Mouse (Mus musculus) midbrain, embryonic 15.5 days (tissue): ENCODE data around the gene Gm43720. TPM values are rescaled to one million over a fixed set of nuclear protein-coding genes. Genes with fewer than 3 reads are reported as not detected.

Experiments
- ATAC-seq: fragments of 200-750 bp; cut with Nextera tagmentation; replicated peaks from 2 replicates; pipeline ENCODE4 v1.8.0; 2017; ENCODE audit warnings: moderate TSS enrichment
- H3K27ac ChIP-seq: fragments of 300-500 bp; sonication (generic); 2 replicates; pipeline ENCODE4 v1.5.1; 2015; ENCODE audit warnings: mild to moderate bottlenecking, inconsistent platforms
- H3K27me3 ChIP-seq: fragments of 300-500 bp; sonication (generic); replicated peaks from 2 replicates; pipeline ENCODE4 v1.6.1; 2015; ENCODE audit warnings: inconsistent platforms
- H3K36me3 ChIP-seq: fragments of 300-500 bp; sonication (generic); replicated peaks from 2 replicates; pipeline ENCODE4 v1.6.1; 2015; ENCODE audit warnings: inconsistent platforms
- H3K4me1 ChIP-seq: fragments of 300-500 bp; sonication (generic); 2 replicates; pipeline ENCODE4 v1.6.1; 2015; ENCODE audit warnings: inconsistent platforms
- H3K4me2 ChIP-seq: fragments of 300-500 bp; sonication (generic); 2 replicates; pipeline ENCODE4 v1.6.1; 2015; ENCODE audit warnings: inconsistent platforms, mild to moderate bottlenecking, moderate library complexity
- H3K4me3 ChIP-seq: fragments of 300-500 bp; sonication (generic); 2 replicates; pipeline ENCODE4 v1.5.1; 2015; ENCODE audit warnings: mild to moderate bottlenecking, inconsistent platforms
- H3K9ac ChIP-seq: fragments of 300-500 bp; sonication (generic); 2 replicates; pipeline ENCODE4 v1.6.1; 2015; ENCODE audit warnings: mild to moderate bottlenecking, inconsistent platforms
- H3K9me3 ChIP-seq: fragments of 300-500 bp; sonication (generic); 2 replicates; pipeline ENCODE4 v1.6.1; 2016; ENCODE audit warnings: inconsistent platforms
- WGBS: fragments of 180-500 bp; shearing (Covaris S2); methylation state at CpG from one replicate; pipeline ENCODE4 v1.1.7; 2015; ENCODE audit warnings: mixed read lengths; 5-methylcytosine and 5-hydroxymethylcytosine counted together
- polyA plus RNA-seq: library from polyadenylated mRNA; unstranded; fragments of >200 nt; fragmentation: Nextera tagmentation; extraction: Ambion mirVana; gene quantifications from 2 replicates; pipeline ENCODE4 v1.2.1, GENCODE M21; 2015

Gene Gm43720
- polyA plus RNA-seq, 1 experiment from 2014 or later = 0.04 TPM

DNA sequence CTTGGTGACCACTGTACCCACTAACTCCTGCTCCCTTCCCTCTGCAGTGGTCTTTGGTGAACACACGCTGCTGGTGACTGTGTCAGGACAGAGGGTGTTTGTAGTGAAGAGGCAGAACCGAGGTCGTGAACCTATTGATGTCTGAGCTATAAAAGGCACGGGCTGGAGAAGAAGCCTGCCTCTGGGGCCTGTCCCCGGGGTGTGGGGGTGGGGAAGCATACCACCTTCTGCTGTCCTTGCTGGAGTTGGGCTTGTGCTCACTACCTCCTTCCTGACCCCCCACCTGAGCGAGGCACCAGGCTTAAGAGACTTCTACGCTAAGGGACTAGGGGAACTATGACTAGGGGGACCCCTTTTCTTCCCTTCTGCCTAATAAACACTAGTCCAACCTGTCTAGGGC, 20.8 kb downstream of the Gm43720 start:
- no peak for ATAC-seq
- Histone ChIP-seq H3K36me3 (peaks cover 21% of the 10 kb centered on the region), H3K27ac (no peak overlapping the region), H3K27me3 (no peaks in the 10 kb centered on the region), H3K9ac (no peak overlapping the region), H3K4me1 (peaks cover 30% of the 10 kb centered on the region), H3K4me3 (no peak overlapping the region), H3K9me3 (no peaks in the 10 kb centered on the region), H3K4me2 (no peak overlapping the region)
- 81% methylated on average over 7 of the region's 7 CpGs for WGBS

DNA sequence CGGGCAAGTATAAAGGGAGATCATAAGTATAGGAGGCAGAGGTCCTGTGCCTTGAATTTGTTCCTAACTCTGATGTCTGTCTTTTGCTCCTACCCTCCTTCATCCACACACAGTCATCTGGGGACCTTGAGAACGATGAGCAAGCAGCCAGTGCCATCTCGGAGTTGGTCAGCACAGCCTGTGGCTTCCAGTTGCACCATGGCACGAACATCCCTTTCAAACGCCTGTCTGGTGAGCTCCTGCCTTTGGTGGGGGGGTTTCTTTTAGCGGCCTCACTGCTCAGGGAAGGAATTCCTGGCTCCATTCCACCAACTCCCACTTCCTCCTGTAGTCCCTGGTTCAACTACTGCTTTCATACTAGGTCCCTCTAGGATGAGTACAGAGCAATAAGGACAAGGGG, 21.2 kb downstream of the Gm43720 start:
- peaks cover 30% of the 10 kb centered on the region for H3K4me1 ChIP-seq
- no peak overlapping the region for H3K4me3 ChIP-seq
- H3K4me2 ChIP-seq = no peak overlapping the region
- H3K27me3 ChIP-seq = no peaks in the 10 kb centered on the region
- no peak overlapping the region for H3K27ac ChIP-seq
- 90% methylated on average over 6 of the region's 6 CpGs for WGBS
- no peaks in the 10 kb centered on the region for H3K9me3 ChIP-seq
- peaks cover 21% of the 10 kb centered on the region for H3K36me3 ChIP-seq
- no peak for ATAC-seq
- H3K9ac ChIP-seq = no peak overlapping the region

DNA sequence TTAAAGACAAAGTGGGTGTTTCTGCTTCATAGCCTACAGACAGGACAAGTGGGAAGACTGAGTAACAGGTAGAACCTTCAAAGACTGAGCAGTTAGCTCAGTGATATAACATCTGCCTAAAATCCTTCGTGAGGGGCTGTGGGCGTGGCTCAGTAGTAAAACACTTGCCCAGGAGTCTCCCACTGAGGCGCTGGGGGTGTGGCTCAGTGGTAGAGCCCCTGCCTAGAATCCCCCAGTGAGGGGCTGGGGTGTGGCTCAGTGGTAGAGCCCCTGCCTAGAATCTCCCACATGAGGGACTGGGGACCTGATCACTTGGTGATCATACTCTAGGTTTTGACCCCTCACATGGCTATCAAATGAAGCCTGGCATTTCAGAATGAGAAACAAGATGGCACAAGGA, 21.7 kb downstream of the Gm43720 start:
- 84% methylated on average over 3 of the region's 3 CpGs for WGBS
- no peak overlapping the region for H3K4me3 ChIP-seq
- ATAC-seq = no peak
- H3K9me3 ChIP-seq = no peaks in the 10 kb centered on the region
- H3K36me3 ChIP-seq = peaks cover 21% of the 10 kb centered on the region
- H3K27me3 ChIP-seq = no peaks in the 10 kb centered on the region
- H3K27ac ChIP-seq = no peak overlapping the region
- H3K9ac ChIP-seq = no peak overlapping the region
- no peak overlapping the region for H3K4me2 ChIP-seq
- peaks cover 29% of the 10 kb centered on the region for H3K4me1 ChIP-seq

DNA sequence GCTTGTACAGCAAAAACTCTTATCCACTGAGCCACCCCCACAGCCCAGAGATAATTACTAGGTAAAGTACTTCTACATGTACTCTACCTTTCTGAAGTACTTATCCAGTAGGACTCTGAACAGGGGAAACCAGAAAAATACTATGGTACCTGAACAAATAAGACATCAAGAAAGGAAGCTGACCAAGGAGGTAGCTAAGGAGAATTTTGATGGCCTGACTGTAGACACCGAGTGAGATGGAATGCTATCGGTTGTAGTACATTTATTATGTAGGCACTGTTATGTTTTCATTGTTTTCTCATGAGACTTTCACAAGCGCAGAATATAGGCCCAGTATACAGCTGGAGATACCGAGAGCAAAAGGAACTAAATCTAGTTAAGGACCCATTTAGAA, 22.2 kb downstream of the Gm43720 start:
- Histone ChIP-seq H3K27ac (no peak overlapping the region), H3K4me1 (peaks cover 24% of the 10 kb centered on the region), H3K36me3 (peaks cover 21% of the 10 kb centered on the region), H3K9me3 (no peaks in the 10 kb centered on the region), H3K4me3 (no peak overlapping the region), H3K27me3 (no peaks in the 10 kb centered on the region), H3K9ac (no peak overlapping the region), H3K4me2 (no peak overlapping the region)
- no peak for ATAC-seq
- WGBS = 93% methylated on average over 4 of the region's 4 CpGs

DNA sequence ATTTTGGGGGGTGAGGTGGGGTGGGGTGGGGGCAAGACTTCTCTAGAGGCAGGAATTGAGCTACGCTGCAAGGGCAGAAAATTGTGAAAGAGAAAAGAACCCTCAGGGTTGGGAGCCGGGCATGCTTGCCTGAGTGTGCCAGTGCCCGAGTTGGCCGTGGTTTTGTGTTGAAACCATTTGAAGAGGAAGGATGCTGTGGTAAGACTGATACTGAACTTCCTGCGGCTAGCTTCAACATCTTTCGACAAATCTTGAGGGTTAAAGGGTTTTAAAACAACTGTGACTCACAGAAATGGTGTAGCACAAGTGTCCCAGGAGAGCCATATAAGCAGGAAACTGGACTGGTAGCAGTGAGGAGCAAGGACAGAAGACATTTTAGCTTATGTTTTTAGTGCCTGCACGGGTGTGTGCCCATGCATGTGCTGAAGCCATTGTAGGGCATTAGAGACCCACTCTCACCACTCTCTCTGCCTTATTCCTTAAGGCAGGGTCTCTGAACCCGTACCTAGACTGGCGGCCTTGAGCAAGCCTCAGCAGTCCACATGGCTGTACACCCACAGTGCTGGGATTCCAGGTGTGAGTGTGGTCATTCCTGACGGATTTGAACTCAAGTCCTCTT, 22.7 kb downstream of the Gm43720 start:
- Histone ChIP-seq H3K4me2 (peak overlapping the region; percentile 84; the same call in 1 of the 2 replicates), H3K27ac (no peak overlapping the region), H3K27me3 (no peaks in the 10 kb centered on the region), H3K4me3 (no peak overlapping the region), H3K4me1 (peaks cover 19% of the 10 kb centered on the region), H3K9ac (no peak overlapping the region), H3K36me3 (peaks cover 21% of the 10 kb centered on the region), H3K9me3 (no peaks in the 10 kb centered on the region)
- 92% methylated on average over 10 of the region's 10 CpGs for WGBS
- no peak for ATAC-seq

DNA sequence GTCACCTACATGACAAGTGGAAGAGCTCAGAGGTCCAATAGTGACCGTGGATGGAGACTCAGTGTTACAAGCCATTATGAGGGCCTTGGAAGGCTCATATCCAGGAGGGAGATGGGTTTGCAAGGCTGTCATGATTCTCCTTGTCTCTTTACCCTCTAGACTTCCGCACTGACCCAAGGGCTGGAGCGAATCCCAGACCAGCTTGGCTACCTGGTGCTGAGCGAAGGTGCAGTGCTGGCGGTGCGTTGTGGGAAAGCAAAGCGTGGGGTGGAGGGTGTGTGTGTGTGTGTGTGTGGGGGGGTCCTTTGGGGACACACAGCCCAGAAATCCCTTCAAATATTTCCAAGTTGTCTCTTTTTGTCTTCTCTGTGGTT, 23.7 kb downstream of the Gm43720 start:
- no peaks in the 10 kb centered on the region for H3K27me3 ChIP-seq
- peak overlapping the region; percentile 91 for H3K27ac ChIP-seq
- peak overlapping the region; percentile 80 for H3K9ac ChIP-seq
- peak overlapping the region; percentile 84 for H3K4me2 ChIP-seq
- H3K4me1 ChIP-seq = peaks cover 16% of the 10 kb centered on the region
- peaks cover 12% of the 10 kb centered on the region for H3K36me3 ChIP-seq
- H3K9me3 ChIP-seq = no peaks in the 10 kb centered on the region
- no peak; the same call in 1 of the 2 replicates for ATAC-seq
- 18% methylated on average over 7 of the region's 7 CpGs for WGBS
- peak overlapping the region; percentile 73 for H3K4me3 ChIP-seq

DNA sequence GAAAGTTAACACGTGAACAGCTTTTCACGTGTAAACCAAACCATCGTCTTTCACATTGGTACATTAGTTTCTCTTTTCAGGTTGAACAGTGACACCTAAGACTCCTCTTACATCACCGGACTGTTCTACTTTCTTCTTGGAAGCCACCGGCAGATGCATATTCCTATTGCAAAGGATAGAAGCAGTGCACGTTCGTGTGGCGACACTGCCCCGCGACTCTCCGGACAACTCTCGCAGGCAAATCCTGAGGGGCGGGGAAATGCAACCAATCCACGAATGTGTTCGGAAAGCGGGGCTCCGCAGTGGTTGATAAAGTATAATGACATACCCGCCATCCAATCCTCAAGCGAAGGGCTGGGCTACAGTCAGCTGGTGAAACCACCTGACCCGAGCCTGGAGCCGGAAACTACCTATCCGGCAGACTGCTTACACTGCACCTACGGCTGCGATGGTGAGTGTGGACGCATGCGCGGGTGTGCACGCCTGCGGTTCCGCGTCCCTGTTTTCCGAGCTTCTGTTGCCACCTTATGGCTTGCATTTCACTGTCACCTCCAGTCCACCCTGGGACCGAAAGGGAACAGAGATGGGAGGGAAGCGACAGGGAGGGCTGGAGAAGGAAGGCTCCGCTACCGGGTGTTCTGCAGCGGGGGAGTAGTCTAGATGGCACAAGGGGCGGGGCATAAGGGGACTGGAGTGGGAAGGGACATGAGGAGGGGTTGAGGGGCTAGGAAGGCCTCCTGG, 24.2 kb downstream of the Gm43720 start, which contains the start of gene Lamtor4:
Lamtor4 (plus strand) TSS at position 130 of the 741 bp plus-strand sequence.
- Histone ChIP-seq H3K4me2 (peak within 1 kb of the TSS; percentile 84), H3K4me1 (peaks cover 16% of the 10 kb centered on the region), H3K27ac (peak within 1 kb of the TSS; percentile 91), H3K9ac (peak within 1 kb of the TSS; percentile 80), H3K27me3 (no peaks in the 10 kb centered on the region), H3K36me3 (peaks cover 9% of the 10 kb centered on the region), H3K9me3 (no peaks in the 10 kb centered on the region), H3K4me3 (peak within 1 kb of the TSS; percentile 73)
- WGBS = 0% methylated on average over 38 of the region's 38 CpGs
- peak; percentile 100 for ATAC-seq

DNA sequence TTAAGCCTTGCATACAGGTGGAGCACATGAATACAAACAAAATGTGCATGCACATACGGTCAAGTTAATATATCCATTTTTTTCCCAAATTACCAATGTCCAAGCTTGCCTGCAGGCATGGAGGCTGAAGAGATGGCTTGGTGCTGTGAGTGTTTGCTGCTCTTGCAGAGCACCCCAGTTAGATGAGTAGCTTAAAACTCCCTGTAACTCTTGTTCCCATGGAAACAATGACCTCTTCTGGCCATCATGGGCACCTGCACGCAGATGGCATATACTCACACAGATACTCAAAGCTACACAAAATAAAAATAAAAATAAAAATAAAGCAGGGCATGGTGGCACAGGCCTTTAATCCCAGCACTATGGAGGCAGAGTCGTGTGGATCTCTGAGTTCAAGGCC, 26.7 kb downstream of the Gm43720 start:
- Histone ChIP-seq H3K27ac (no peak overlapping the region), H3K4me3 (no peak overlapping the region), H3K36me3 (no peaks in the 10 kb centered on the region), H3K4me2 (no peak overlapping the region), H3K27me3 (no peaks in the 10 kb centered on the region), H3K4me1 (peaks cover 16% of the 10 kb centered on the region), H3K9ac (no peak overlapping the region), H3K9me3 (no peaks in the 10 kb centered on the region)
- 94% methylated on average over 3 of the region's 3 CpGs for WGBS
- no peak for ATAC-seq

DNA sequence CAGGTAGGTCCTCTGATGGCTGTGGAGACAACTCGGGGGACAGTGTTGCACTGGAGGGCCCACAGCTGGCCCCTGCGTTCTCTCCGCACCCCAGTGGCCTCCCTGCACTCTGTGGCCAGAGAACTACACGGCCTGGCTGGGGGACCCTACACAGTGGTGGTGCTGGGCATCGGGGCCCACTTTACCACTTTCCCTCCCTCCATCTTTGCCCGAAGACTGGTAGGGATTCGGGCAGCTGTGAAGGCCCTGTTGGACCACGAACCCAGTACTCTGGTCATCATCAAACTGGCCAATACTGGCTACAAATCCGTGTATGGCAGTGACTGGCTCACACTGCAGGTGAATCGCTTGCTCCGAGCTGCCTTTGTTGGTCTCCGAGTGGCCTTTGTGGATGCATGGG, 28.6 kb downstream of the Gm43720 start:
- Histone ChIP-seq H3K36me3 (no peaks in the 10 kb centered on the region), H3K9ac (no peak overlapping the region), H3K9me3 (no peaks in the 10 kb centered on the region), H3K4me3 (no peak overlapping the region), H3K4me1 (peaks cover 8% of the 10 kb centered on the region), H3K4me2 (no peak overlapping the region), H3K27ac (no peak overlapping the region), H3K27me3 (no peaks in the 10 kb centered on the region)
- no peak for ATAC-seq
- 82% methylated on average over 12 of the region's 12 CpGs for WGBS

DNA sequence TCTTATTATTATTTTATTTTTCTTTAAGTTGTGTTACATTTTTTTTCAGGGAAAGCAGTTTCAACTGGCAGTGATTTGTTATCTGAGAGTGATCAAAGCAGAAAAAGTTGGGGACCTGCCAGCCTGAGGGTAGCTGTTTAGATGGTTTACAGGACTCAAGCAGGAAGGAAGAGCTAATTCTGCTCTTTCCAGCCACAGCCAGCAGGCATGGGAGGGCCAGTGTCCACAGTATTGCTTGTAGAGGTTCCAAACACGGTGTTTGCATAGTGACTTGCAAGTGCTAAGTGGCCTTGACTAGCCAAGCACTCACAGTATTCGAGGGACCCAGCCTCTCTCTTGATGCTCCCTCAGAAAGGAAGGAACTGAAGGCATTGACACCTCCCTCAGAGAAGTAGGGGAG, 38.2 kb downstream of the Gm43720 start:
- H3K4me1 ChIP-seq = no peaks in the 10 kb centered on the region
- H3K4me2 ChIP-seq = no peak overlapping the region
- no peak for ATAC-seq
- no peaks in the 10 kb centered on the region for H3K9me3 ChIP-seq
- H3K27me3 ChIP-seq = no peaks in the 10 kb centered on the region
- H3K27ac ChIP-seq = no peak overlapping the region
- no peak overlapping the region for H3K4me3 ChIP-seq
- H3K9ac ChIP-seq = no peak overlapping the region
- H3K36me3 ChIP-seq = no peaks in the 10 kb centered on the region
- 49% methylated on average over 2 of the region's 2 CpGs for WGBS

DNA sequence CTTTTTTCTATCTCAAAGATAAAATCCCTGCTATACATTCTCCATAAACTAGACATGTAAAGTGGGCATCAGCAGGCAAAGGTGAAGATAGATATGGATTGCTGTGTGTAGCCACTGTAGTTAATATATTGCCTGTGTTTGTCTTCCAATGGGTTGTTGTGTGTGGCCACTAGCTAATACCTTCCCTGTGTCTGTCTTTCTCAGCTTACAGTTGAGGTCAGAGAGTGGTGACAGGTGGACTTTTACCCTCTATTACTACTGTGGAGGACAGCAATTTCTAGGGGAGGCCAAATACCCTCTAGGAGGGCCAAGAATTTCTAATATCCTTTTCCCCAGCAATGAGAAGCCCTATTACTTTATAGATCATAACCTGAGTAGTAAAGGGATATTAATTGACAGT, 45.5 kb downstream of the Gm43720 start:
- Histone ChIP-seq H3K4me1 (no peaks in the 10 kb centered on the region), H3K4me2 (no peak overlapping the region), H3K9me3 (no peaks in the 10 kb centered on the region), H3K4me3 (no peak overlapping the region), H3K27me3 (no peaks in the 10 kb centered on the region), H3K36me3 (no peaks in the 10 kb centered on the region), H3K9ac (no peak overlapping the region), H3K27ac (no peak overlapping the region)
- no peak for ATAC-seq

DNA sequence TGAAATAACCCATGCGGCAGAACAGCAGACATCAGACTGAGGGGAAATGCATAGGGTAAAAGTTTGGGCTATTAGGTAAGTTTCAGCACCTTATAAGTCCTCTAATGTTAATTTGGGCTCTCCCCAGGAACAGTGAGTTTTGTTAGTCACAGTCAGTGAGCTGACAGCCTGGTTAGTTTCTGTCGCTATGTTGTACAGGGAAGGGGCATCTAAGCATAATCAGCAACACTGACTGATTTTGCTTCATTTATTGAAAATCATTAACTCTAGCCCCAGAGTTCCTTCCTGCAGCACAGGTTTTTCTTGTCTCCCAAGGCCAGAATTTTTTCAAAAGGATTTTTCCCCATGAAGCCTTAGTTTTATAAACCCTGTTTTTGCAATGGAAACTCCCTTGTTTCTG, 46.0 kb downstream of the Gm43720 start:
- no peaks in the 10 kb centered on the region for H3K36me3 ChIP-seq
- H3K27ac ChIP-seq = no peak overlapping the region
- no peak for ATAC-seq
- H3K9ac ChIP-seq = no peak overlapping the region
- no peaks in the 10 kb centered on the region for H3K4me1 ChIP-seq
- no peaks in the 10 kb centered on the region for H3K27me3 ChIP-seq
- no peak overlapping the region for H3K4me3 ChIP-seq
- no peak overlapping the region for H3K4me2 ChIP-seq
- 87% methylated on average over 2 of the region's 2 CpGs for WGBS
- no peaks in the 10 kb centered on the region for H3K9me3 ChIP-seq

DNA sequence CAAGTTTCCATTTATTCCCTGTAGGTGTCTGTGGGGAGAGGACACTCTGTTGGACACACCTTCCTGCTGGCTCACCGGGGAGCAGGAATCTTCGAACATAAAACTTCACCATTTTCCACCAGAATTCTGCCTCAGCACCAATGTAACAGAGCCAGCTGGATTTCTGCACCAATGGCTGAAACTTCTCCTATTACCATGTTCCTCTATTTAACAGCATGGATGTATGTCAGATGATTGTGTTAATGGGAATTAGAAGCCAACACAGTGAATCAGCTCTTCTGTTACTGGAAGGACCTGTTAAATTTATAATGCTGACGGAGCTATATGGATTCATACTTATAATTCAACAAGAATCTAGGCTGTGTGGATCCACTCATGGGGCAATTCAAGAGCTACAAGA, 50.2 kb downstream of the Gm43720 start:
- H3K4me2 ChIP-seq = no peak overlapping the region
- H3K9me3 ChIP-seq = no peaks in the 10 kb centered on the region
- no peaks in the 10 kb centered on the region for H3K27me3 ChIP-seq
- H3K4me1 ChIP-seq = no peaks in the 10 kb centered on the region
- no peak overlapping the region for H3K4me3 ChIP-seq
- no peak overlapping the region for H3K9ac ChIP-seq
- H3K36me3 ChIP-seq = no peaks in the 10 kb centered on the region
- ATAC-seq = no peak
- no peak overlapping the region for H3K27ac ChIP-seq
- WGBS = 95% methylated on average over 3 of the region's 3 CpGs
